Mouse (Mus musculus): Measurements from ENCODE around the gene Coro1c. TPM values are rescaled to one million over a fixed set of nuclear protein-coding genes. Genes with fewer than 3 reads are reported as not detected.

Gene Coro1c
- total RNA-seq, 1 experiment from 2014 or later: 76.9 TPM

- ATAC-seq (ENCODE audit: extremely low read depth, insufficient number of reproducible peaks, low FRiP score, poor library complexity, severe bottlenecking): no peak
Measured at GRCm38 (mm10) chr5:113890874-113891273, 17.7 kb downstream of the Coro1c start.

GRCm38 (mm10) chr5:113889912-113890311, 18.6 kb downstream of the Coro1c start:
- ATAC-seq (ENCODE audit: extremely low read depth, insufficient number of reproducible peaks, low FRiP score, poor library complexity, severe bottlenecking): no peak

GRCm38 (mm10) chr5:113889181-113889906, 19.2 kb downstream of the Coro1c start:
- no peak for ATAC-seq (ENCODE audit: extremely low read depth, insufficient number of reproducible peaks, low FRiP score, poor library complexity, severe bottlenecking)

GRCm38 (mm10) chr5:113888186-113888795, 20.3 kb downstream of the Coro1c start:
- no peak for ATAC-seq (ENCODE audit: extremely low read depth, insufficient number of reproducible peaks, low FRiP score, poor library complexity, severe bottlenecking)

GRCm38 (mm10) chr5:113887132-113887531, 21.4 kb downstream of the Coro1c start:
- no peak for ATAC-seq (ENCODE audit: extremely low read depth, insufficient number of reproducible peaks, low FRiP score, poor library complexity, severe bottlenecking)

GRCm38 (mm10) chr5:113885623-113886022, 22.9 kb downstream of the Coro1c start:
- no peak for ATAC-seq (ENCODE audit: extremely low read depth, insufficient number of reproducible peaks, low FRiP score, poor library complexity, severe bottlenecking)

GRCm38 (mm10) chr5:113884750-113885149, 23.8 kb downstream of the Coro1c start:
- ATAC-seq (ENCODE audit: extremely low read depth, insufficient number of reproducible peaks, low FRiP score, poor library complexity, severe bottlenecking): no peak

GRCm38 (mm10) chr5:113883384-113883771, 25.2 kb downstream of the Coro1c start:
- no peak for ATAC-seq (ENCODE audit: extremely low read depth, insufficient number of reproducible peaks, low FRiP score, poor library complexity, severe bottlenecking)

GRCm38 (mm10) chr5:113882566-113883383, 25.8 kb downstream of the Coro1c start:
- no peak for ATAC-seq (ENCODE audit: extremely low read depth, insufficient number of reproducible peaks, low FRiP score, poor library complexity, severe bottlenecking)

GRCm38 (mm10) chr5:113881136-113881535, 27.4 kb downstream of the Coro1c start:
- ATAC-seq (ENCODE audit: extremely low read depth, insufficient number of reproducible peaks, low FRiP score, poor library complexity, severe bottlenecking): no peak

- no peak for ATAC-seq (ENCODE audit: extremely low read depth, insufficient number of reproducible peaks, low FRiP score, poor library complexity, severe bottlenecking)
Measured at GRCm38 (mm10) chr5:113878943-113879617, 29.5 kb downstream of the Coro1c start.

- ATAC-seq (ENCODE audit: extremely low read depth, insufficient number of reproducible peaks, low FRiP score, poor library complexity, severe bottlenecking): no peak
Measured at GRCm38 (mm10) chr5:113877565-113877964, 31.0 kb downstream of the Coro1c start.

GRCm38 (mm10) chr5:113876176-113876575, 32.4 kb downstream of the Coro1c start:
- no peak for ATAC-seq (ENCODE audit: extremely low read depth, insufficient number of reproducible peaks, low FRiP score, poor library complexity, severe bottlenecking)

- ATAC-seq (ENCODE audit: extremely low read depth, insufficient number of reproducible peaks, low FRiP score, poor library complexity, severe bottlenecking): no peak
Measured at GRCm38 (mm10) chr5:113875625-113876024, 32.9 kb downstream of the Coro1c start.

- no peak for ATAC-seq (ENCODE audit: extremely low read depth, insufficient number of reproducible peaks, low FRiP score, poor library complexity, severe bottlenecking)
Measured at GRCm38 (mm10) chr5:113874063-113875024, 34.2 kb downstream of the Coro1c start.

- ATAC-seq (ENCODE audit: extremely low read depth, insufficient number of reproducible peaks, low FRiP score, poor library complexity, severe bottlenecking): peak; percentile 74
Measured at GRCm38 (mm10) chr5:113872936-113873912, 35.3 kb downstream of the Coro1c start.

- peak; percentile 49 for ATAC-seq (ENCODE audit: extremely low read depth, insufficient number of reproducible peaks, low FRiP score, poor library complexity, severe bottlenecking)
Measured at GRCm38 (mm10) chr5:113871903-113872548, 36.5 kb downstream of the Coro1c start.

Data from neutrophil, adult 5-6 weeks (primary cell).